Comparison of ENCODE assay signal across 17 mouse cellular contexts in genomic region chr11:24163072-24163471, GRCm38 (mm10).
"Had no signal": no experiment of that assay in that cellular context is flagged by ENCODE, and none has a peak within 500 bp of the region (broad histone marks: within the 10 kb centered on the region; RNA-seq: fewer than 3 reads in every experiment).

No protein-coding gene starts in this region.

- H3K9ac ChIP-seq: limb, embryonic 12.5 days; limb, embryonic 15.5 days; liver, embryonic 14.5 days; liver, postnatal 0 days; lung, embryonic 14.5 days; midbrain, embryonic 12.5 days; midbrain, embryonic 15.5 days had no signal

- H3K27me3 ChIP-seq: limb, embryonic 12.5 days; limb, embryonic 15.5 days; midbrain, embryonic 12.5 days; midbrain, embryonic 15.5 days had no signal

- H3K4me3 ChIP-seq: limb, embryonic 12.5 days; limb, embryonic 15.5 days; midbrain, embryonic 12.5 days; midbrain, embryonic 15.5 days had no signal

- H3K4me2 ChIP-seq: limb, embryonic 12.5 days; limb, embryonic 15.5 days; liver, embryonic 11.5 days; lung, embryonic 14.5 days; midbrain, embryonic 12.5 days; midbrain, embryonic 15.5 days had no signal

- H3K27ac ChIP-seq: limb, embryonic 12.5 days; limb, embryonic 15.5 days; liver, embryonic 14.5 days; macrophage; midbrain, embryonic 12.5 days; midbrain, embryonic 15.5 days had no signal

- DNase-seq: kidney, adult 9 months; kidney, postnatal 14 days; kidney, postnatal 4 days; layer of hippocampus, postnatal 36 days; left cerebral cortex, postnatal 4 days; liver, postnatal 0 days; lung, embryonic 14.5 days; thymus, adult 18-20 months; thymus, postnatal 36 days had no signal

- ATAC-seq: liver, postnatal 0 days; lung, postnatal 0 days had no signal

- H3K9me3 ChIP-seq: limb, embryonic 12.5 days; limb, embryonic 15.5 days; midbrain, embryonic 12.5 days; midbrain, embryonic 15.5 days had no signal
